Mouse (Mus musculus): Measurements from ENCODE around the gene Ftl1.

GRCm38 (mm10) chr7:45456721-45457203, 2.9 kb downstream of the Ftl1 start:
- TF ChIP-seq FLI1 (IDR thresholded peaks at IDR 0.05; ENCODE audit: low read length) (no peak), GATA1 (IDR thresholded peaks at IDR 0.05; ENCODE audit: borderline replicate concordance, low read length) (no peak)
